Mouse (Mus musculus) right cerebral cortex, adult 18-20 months (tissue): ENCODE measurements around the gene Zfp605.
"Not testable (repeated sequence)": the region's sequence is repeated elsewhere in the genome, so short reads cannot be mapped to it uniquely, and the experiment has no call there.

Source experiments
- DNase-seq: peaks from one replicate; pipeline ENCODE4 v3.0.0; 2022; ENCODE audit warnings: mixed read lengths

The Zfp605 gene

GRCm38 (mm10) chr5:110107581-110108304, 2.1 kb upstream of the Zfp605 start, which contains the start of gene Gtpbp6:
TSS of gene Gtpbp6 (minus strand) at chr5:110108197.
- peak; percentile 97 for DNase-seq

GRCm38 (mm10) chr5:110108305-110108628, 1.6 kb upstream of the Zfp605 start:
- no peak for DNase-seq

DNA sequence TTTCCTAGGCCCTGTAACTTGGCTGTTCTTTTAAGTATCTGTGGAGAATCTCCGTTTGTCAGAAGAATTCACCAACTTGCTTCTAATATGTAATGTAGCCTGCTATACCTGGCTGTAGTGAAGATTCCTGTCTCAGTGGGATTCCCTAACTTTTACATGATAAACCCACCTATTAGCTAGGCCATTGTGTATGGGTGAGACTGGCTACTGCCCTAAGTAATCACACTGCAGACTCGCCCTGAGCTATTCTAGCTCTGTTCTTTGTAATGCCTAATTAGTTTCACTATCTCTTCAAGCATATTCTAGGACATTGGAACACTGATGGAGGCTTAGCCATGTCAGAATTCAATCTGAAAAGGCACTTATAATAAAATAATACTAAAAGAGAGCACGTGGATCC, 12.5 kb downstream of the Zfp605 start:
- not testable (repeated sequence) for DNase-seq

DNA sequence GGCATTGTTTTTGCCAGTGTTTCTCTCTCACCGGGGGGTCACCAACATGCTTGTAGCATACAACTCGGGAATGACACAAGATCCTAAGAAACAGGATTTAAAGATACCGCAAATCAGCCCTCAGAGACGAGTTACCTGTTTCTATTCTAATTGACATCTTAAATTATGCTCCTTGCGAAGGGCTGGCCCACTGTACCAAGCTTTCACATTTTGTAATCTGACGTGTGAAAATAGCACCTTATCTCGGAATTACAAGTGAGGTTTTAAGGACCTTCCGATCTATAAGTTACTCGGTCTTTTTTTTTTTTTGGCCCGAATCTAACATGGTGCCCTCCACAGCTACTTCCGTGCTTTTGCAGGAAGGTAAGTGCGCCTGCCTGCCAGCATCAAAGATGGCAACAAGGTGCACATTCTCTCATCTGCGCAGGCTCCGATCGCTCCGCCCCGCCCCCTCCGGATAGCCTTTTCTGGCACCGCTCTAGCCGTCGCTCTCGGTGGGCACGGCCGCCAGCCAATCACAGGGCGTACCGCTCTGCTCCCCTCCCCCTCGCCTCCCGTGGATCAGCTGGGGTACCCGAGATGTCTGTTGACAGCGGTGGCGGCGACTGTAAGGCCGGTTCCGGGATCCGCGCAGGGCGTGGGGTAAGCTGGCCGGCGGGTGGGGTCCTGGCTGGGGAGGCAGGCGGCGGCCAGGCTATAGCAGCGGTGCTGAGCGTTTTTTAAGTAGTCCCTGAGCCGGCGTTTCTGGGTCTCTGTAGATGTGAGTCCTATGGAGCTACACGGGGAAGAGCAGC, 25.6 kb downstream of the Zfp605 start, which contains the start of gene Chfr:
Gene Chfr, plus strand, starts transcription at position 550 of the 794 bp plus-strand sequence.
- DNase-seq = peak; percentile 99

DNA sequence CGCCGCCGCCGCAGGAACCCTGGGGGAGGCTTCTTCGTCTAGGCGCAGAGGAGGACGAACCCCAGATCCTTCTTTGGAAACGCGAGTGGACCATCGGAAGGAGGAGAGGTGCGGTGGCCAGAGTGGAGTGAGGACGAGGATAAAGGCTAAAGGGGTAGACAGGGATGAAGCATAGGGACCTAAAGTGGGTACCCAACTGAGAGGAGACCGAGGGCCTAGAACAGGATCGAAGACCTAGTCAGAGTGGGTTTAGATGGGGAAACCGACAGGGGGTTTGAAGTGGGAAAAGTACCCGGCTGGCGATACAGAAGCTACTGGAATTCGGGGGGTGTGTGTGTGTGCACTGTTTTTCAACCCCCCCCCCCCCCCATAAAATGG, 26.2 kb downstream of the Zfp605 start:
- no peak for DNase-seq

GRCm38 (mm10) chr5:110137816-110138215, 27.9 kb downstream of the Zfp605 start:
- no peak for DNase-seq

- DNase-seq = no peak
Observed at GRCm38 (mm10) chr5:110139325-110139724, 29.4 kb downstream of the Zfp605 start.

DNA sequence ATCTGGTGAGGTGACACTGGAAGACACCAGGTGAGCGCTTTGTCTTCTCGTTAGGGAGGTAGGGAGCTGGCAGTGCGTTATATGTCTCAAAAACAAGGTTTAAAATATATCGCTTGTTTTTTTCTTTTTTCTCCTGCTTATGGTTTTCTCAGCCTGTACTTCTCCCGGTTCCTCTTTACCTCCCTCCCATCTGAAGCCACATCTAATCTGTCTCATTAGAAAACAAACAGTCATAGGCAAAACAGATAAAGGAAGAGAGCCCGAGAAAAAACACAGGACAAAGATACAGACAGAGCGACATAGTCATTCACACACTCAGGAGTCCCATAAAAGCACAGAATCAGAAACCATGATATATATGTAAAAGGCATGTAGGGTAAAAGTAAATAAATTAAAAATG, 30.5 kb downstream of the Zfp605 start:
- no peak for DNase-seq

GRCm38 (mm10) chr5:110142309-110142708, 32.4 kb downstream of the Zfp605 start:
- no peak for DNase-seq

DNA sequence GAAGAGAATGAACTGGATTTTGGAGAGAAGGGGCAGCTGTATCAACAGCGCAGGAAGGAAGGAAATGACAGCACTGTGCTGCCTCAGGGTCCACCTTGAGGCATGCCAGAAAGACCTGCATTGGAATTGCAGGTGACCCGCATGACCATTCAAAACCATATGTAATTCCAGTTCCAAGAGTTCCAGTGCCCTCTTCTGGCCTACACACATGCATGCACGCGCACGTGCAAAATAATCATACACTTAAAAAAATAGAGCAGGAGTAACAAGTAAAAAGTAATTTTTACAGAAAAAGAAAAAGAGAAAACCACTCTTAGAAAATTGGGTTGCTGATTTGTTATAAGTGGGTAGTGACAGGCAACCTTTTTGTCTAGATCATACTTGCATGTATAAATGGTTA, 33.1 kb downstream of the Zfp605 start:
- DNase-seq = no peak

DNA sequence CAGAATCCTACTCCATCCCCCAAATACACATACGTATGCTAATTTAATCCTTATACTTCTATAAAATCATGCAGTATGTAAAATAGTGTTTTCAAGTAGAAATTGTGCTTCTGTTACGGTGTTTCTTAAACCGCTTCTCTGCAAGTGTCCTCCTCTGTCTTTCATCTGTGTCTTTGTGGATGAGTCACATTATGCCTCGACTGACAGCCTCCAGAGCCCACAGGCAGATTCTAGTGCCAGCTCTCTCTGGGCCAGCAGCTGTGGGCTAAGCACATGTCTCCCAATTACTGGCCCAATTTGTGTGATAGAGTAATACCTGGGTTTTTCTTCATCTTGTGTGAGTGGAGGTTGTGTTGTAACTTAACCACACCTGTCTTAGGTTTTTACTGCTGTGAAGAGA, 59.5 kb downstream of the Zfp605 start:
- DNase-seq = no peak

DNA sequence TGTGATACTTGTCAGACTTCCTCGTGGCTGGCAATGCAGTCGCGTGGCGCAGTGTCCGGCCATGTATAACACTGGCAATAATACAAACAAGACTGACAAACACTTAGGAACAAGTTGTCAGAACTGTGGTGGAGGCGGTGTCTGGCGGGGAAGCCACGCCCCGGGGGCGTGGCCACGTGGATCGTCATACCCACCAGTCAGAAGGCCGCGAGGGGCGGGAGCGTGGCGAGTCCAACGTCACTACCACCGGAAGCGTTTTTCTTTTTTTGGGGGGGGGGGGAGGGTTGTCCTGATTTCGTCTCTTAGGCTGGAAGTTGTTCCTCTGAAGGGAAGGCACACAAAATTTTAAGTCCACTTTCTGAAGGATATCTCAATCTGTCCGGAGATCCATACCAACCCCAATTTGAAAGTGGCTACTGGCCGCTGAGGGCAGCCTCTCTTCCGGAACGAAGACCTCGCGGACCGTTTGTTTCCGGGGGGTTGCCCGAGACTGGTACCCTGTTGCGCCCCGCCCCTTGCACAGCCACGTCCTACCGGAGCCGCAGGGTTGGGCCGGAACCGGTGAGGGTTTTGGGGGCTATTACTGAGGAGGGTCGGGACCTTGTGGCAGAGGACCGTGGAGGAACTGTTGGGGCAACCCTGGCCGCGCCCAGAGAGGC, 66.6 kb downstream of the Zfp605 start, which contains the start of gene Golga3:
Gene Golga3, plus strand, starts transcription at position 340 of the 659 bp plus-strand sequence.
- DNase-seq = peak; percentile 93

DNA sequence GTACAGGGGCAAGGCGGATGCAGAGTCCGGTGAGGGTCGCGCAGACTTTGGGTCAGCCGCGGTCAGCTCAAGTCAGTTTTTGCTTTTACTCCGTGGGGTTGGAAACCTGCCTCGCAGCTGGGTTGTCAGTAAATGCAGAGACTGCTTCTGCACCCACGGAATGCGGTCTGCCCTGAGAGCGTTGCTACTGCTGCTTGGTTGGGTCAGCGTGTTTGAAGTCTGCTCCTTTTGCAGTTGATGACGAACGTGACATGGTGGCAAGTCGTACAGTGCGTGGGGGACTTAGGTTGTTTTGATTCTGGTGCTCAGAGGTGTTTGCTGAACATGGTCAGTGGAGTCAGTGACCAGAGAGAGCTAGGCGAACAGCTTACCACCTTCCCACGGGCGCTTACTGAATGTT, 67.1 kb downstream of the Zfp605 start:
- DNase-seq = no peak

GRCm38 (mm10) chr5:110178628-110179027, 68.7 kb downstream of the Zfp605 start:
- DNase-seq = no peak
